Mouse (Mus musculus): ENCODE measurements around the gene Sntg2. TPM values are rescaled to one million over a fixed set of nuclear protein-coding genes. Genes with fewer than 3 reads are reported as not detected.
A peak's percentile ranks its signal among the peaks of the same experiment; 100 is the strongest.

Sntg2 gene
- total RNA-seq, 2 experiments from 2014 or later: 7.9 to 8.4 TPM

GRCm38 (mm10) chr12:30199735-30200134 lies 173.4 kb downstream of the Sntg2 start:
- intact Hi-C loops (cut with DNase I): loop anchor here (1.0 to 5.0 kb wide), 4 partner anchors 48 to 381 kb away; no protein-coding TSS in a partner anchor
- no peak overlapping the region for H3K4me3 ChIP-seq
- TF ChIP-seq CTCF (IDR thresholded peaks at IDR 0.05): peak; percentile 79
- DNase-seq (ENCODE audit: extremely low spot score in 1 of 2, low spot score in 2 of 2): peak in 1 of 2 experiments; percentile 24
- H3K27ac ChIP-seq: no peak overlapping the region

- H3K27ac ChIP-seq: no peak overlapping the region
- no peak overlapping the region for H3K4me3 ChIP-seq
- TF ChIP-seq CTCF (IDR thresholded peaks at IDR 0.05): no peak
- intact Hi-C loops (cut with DNase I): loop anchor here (5.0 kb wide), 1 partner anchor 146 kb away; no protein-coding TSS in a partner anchor
- no peak for DNase-seq (ENCODE audit: extremely low spot score in 1 of 2, low spot score in 2 of 2)
Measured at GRCm38 (mm10) chr12:30198250-30198649, 174.9 kb downstream of the Sntg2 start.

GRCm38 (mm10) chr12:30181721-30182120 lies 191.5 kb downstream of the Sntg2 start:
- H3K4me3 ChIP-seq: no peak overlapping the region
- TF ChIP-seq CTCF (IDR thresholded peaks at IDR 0.05): no peak
- DNase-seq (ENCODE audit: extremely low spot score in 1 of 2, low spot score in 2 of 2): no peak
- intact Hi-C loops (cut with DNase I): no loop called here
- no peak overlapping the region for H3K27ac ChIP-seq

GRCm38 (mm10) chr12:30179623-30180022 lies 193.6 kb downstream of the Sntg2 start:
- no peak overlapping the region for H3K27ac ChIP-seq
- intact Hi-C loops (cut with DNase I): no loop called here
- no peak overlapping the region for H3K4me3 ChIP-seq
- no peak for TF ChIP-seq CTCF (IDR thresholded peaks at IDR 0.05)
- DNase-seq (ENCODE audit: extremely low spot score in 1 of 2, low spot score in 2 of 2): no peak

- Histone ChIP-seq H3K4me3 (no peak overlapping the region), H3K27ac (no peak overlapping the region)
- DNase-seq (ENCODE audit: extremely low spot score in 1 of 2, low spot score in 2 of 2): no peak
- TF ChIP-seq CTCF (IDR thresholded peaks at IDR 0.05): no peak
- intact Hi-C loops (cut with DNase I): no loop called here
Measured at GRCm38 (mm10) chr12:30177966-30178365, 195.2 kb downstream of the Sntg2 start.

GRCm38 (mm10) chr12:30177529-30177928 lies 195.6 kb downstream of the Sntg2 start:
- no peak overlapping the region for H3K27ac ChIP-seq
- intact Hi-C loops (cut with DNase I): no loop called here
- no peak overlapping the region for H3K4me3 ChIP-seq
- no peak for TF ChIP-seq CTCF (IDR thresholded peaks at IDR 0.05)
- DNase-seq (ENCODE audit: extremely low spot score in 1 of 2, low spot score in 2 of 2): no peak

GRCm38 (mm10) chr12:30168491-30168890 lies 204.7 kb downstream of the Sntg2 start:
- TF ChIP-seq CTCF (IDR thresholded peaks at IDR 0.05): no peak
- DNase-seq (ENCODE audit: extremely low spot score in 1 of 2, low spot score in 2 of 2): no peak
- Histone ChIP-seq H3K27ac (peak overlapping the region; percentile 3; the same call in 1 of the 2 replicates), H3K4me3 (no peak overlapping the region)
- intact Hi-C loops (cut with DNase I): no loop called here

GRCm38 (mm10) chr12:30164538-30164937 lies 208.6 kb downstream of the Sntg2 start:
- intact Hi-C loops (cut with DNase I): no loop called here
- no peak overlapping the region for H3K27ac ChIP-seq
- TF ChIP-seq CTCF (IDR thresholded peaks at IDR 0.05): no peak

GRCm38 (mm10) chr12:30164005-30164404 lies 209.2 kb downstream of the Sntg2 start:
- TF ChIP-seq CTCF (IDR thresholded peaks at IDR 0.05): no peak
- no peak for DNase-seq (ENCODE audit: extremely low spot score in 1 of 2, low spot score in 2 of 2)
- intact Hi-C loops (cut with DNase I): no loop called here
- H3K4me3 ChIP-seq: no peak overlapping the region
- H3K27ac ChIP-seq: no peak overlapping the region

More at GRCm38 (mm10) chr12:30164538-30164937, 208.6 kb downstream of the Sntg2 start:
- H3K4me3 ChIP-seq: no peak overlapping the region
- no peak for DNase-seq (ENCODE audit: extremely low spot score in 1 of 2, low spot score in 2 of 2)

- no peak for TF ChIP-seq CTCF (IDR thresholded peaks at IDR 0.05)
- DNase-seq (ENCODE audit: extremely low spot score in 1 of 2, low spot score in 2 of 2): no peak
- intact Hi-C loops (cut with DNase I): no loop called here
- H3K27ac ChIP-seq: no peak overlapping the region
- H3K4me3 ChIP-seq: no peak overlapping the region
Measured at GRCm38 (mm10) chr12:30161731-30162406, 211.3 kb downstream of the Sntg2 start.

GRCm38 (mm10) chr12:30160475-30160874 lies 212.7 kb downstream of the Sntg2 start:
- intact Hi-C loops (cut with DNase I): no loop called here
- TF ChIP-seq CTCF (IDR thresholded peaks at IDR 0.05): no peak
- H3K4me3 ChIP-seq: no peak overlapping the region
- H3K27ac ChIP-seq: no peak overlapping the region
- DNase-seq (ENCODE audit: extremely low spot score in 1 of 2, low spot score in 2 of 2): peak in 1 of 2 experiments; percentile 11

- Histone ChIP-seq H3K4me3 (no peak overlapping the region), H3K27ac (no peak overlapping the region)
- no peak for TF ChIP-seq CTCF (IDR thresholded peaks at IDR 0.05)
- no peak for DNase-seq (ENCODE audit: extremely low spot score in 1 of 2, low spot score in 2 of 2)
- intact Hi-C loops (cut with DNase I): no loop called here
Measured at GRCm38 (mm10) chr12:30159788-30160187, 213.4 kb downstream of the Sntg2 start.

Measured in left cerebral cortex, adult 2 months (tissue).